Mouse (Mus musculus) thymus, adult 2 months (tissue): ENCODE results near the gene Ccnd1.

Experiments used
- CTCF ChIP-seq: fragments of 200-500 bp; IDR thresholded peaks from 2 replicates; pipeline ENCODE4 v1.5.1; 2012; ENCODE audit warnings: mild to moderate bottlenecking, control low read depth, low read length, moderate library complexity, borderline replicate concordance; ENCODE audit not compliant: control insufficient read depth, poor library complexity, insufficient read depth; ENCODE audit errors: extremely low read depth
- POLR2A ChIP-seq: fragments of 200-500 bp; IDR thresholded peaks from 2 replicates; pipeline ENCODE4 v1.6.1; 2012; ENCODE audit warnings: mild to moderate bottlenecking, low read length, control low read depth, moderate library complexity; ENCODE audit not compliant: control insufficient read depth, poor library complexity, insufficient read depth; ENCODE audit errors: extremely low read depth

DNA sequence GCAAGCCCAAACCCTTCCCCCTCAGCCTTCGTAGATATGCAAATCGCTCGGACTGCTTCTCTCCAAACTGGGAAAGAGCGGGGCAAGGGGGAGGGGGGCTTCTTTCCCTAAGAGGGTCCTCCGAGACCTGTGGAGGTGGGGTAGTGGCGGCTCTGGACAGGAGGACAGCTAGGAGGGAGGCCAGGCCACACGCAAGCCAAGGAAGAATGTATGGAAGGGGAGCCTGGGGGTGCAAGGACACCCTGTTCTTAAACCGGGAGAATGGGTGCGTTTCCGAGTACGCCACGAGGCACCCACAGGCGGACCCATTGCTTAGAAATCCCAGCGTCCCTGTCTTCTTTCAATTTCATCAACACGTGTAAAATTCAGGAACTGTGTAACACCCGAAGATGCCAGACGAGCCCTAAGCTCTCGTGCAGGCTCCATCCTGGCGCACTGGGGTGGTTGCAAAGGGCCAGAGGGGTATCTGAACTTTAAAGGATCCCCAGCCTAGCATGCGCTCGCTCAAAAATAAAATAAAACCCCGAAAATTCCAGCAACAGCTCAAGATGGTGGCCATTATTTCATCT, 362 bp upstream of the Ccnd1 start:
- TF ChIP-seq CTCF (no peak), POLR2A (no peak)
